Mouse (Mus musculus): ENCODE data around the gene Gm49486. TPM values are rescaled to one million over a fixed set of nuclear protein-coding genes. Genes with fewer than 3 reads are reported as not detected.

Gm49486 gene
- polyA plus RNA-seq, 1 experiment from 2014 or later: not detected

Other genes with a start within 250 kb of the Gm49486 start
- 118 and 121 TPM in 2 replicates for gene H1f0, start 200.9 kb upstream of the Gm49486 start, polyA plus RNA-seq (2015; fragmentation: Nextera tagmentation; extraction: Ambion mirVana)
- gene Galr3, start 187.5 kb upstream of the Gm49486 start, polyA plus RNA-seq (2015; fragmentation: Nextera tagmentation; extraction: Ambion mirVana): 0.17 TPM in 1 of 2 replicates, not detected in the other
- 47.9 and 55.1 TPM in 2 replicates for gene Ankrd54, start 166.5 kb upstream of the Gm49486 start, polyA plus RNA-seq (2015; fragmentation: Nextera tagmentation; extraction: Ambion mirVana)
- gene Eif3l, start 154.2 kb upstream of the Gm49486 start, polyA plus RNA-seq (2015; fragmentation: Nextera tagmentation; extraction: Ambion mirVana): 116 and 117 TPM in 2 replicates
- gene Micall1, start 120.5 kb upstream of the Gm49486 start, polyA plus RNA-seq (2015; fragmentation: Nextera tagmentation; extraction: Ambion mirVana): 0.86 and 1.3 TPM in 2 replicates
- gene Polr2f, start 88.4 kb upstream of the Gm49486 start, polyA plus RNA-seq (2015; fragmentation: Nextera tagmentation; extraction: Ambion mirVana): 118 and 125 TPM in 2 replicates
- gene 1700088E04Rik, start 88.1 kb upstream of the Gm49486 start, polyA plus RNA-seq (2015; fragmentation: Nextera tagmentation; extraction: Ambion mirVana): 0.47 and 0.69 TPM in 2 replicates
- gene Sox10, start 64.2 kb upstream of the Gm49486 start, polyA plus RNA-seq (2015; fragmentation: Nextera tagmentation; extraction: Ambion mirVana): 0.09 and 0.12 TPM in 2 replicates
- gene Pick1, start 218 bp upstream of the Gm49486 start, polyA plus RNA-seq (2015; fragmentation: Nextera tagmentation; extraction: Ambion mirVana): 12.2 and 13.1 TPM in 2 replicates
- not detected in 2 replicates for gene Slc16a8, start 25.4 kb downstream of the Gm49486 start, polyA plus RNA-seq (2015; fragmentation: Nextera tagmentation; extraction: Ambion mirVana)
- gene Baiap2l2, start 56.1 kb downstream of the Gm49486 start, polyA plus RNA-seq (2015; fragmentation: Nextera tagmentation; extraction: Ambion mirVana): 2.4 and 2.7 TPM in 2 replicates
- gene Pla2g6, start 99.0 kb downstream of the Gm49486 start, polyA plus RNA-seq (2015; fragmentation: Nextera tagmentation; extraction: Ambion mirVana): 14.8 and 15.6 TPM in 2 replicates
- gene Maff, start 117.2 kb downstream of the Gm49486 start, polyA plus RNA-seq (2015; fragmentation: Nextera tagmentation; extraction: Ambion mirVana): 2.1 and 2.6 TPM in 2 replicates
- 11.6 and 11.7 TPM in 2 replicates for gene Tmem184b, start 174.2 kb downstream of the Gm49486 start, polyA plus RNA-seq (2015; fragmentation: Nextera tagmentation; extraction: Ambion mirVana)
- 8.0 and 9.2 TPM in 2 replicates for gene Csnk1e, start 226.2 kb downstream of the Gm49486 start, polyA plus RNA-seq (2015; fragmentation: Nextera tagmentation; extraction: Ambion mirVana)

Measured in liver, embryonic 15.5 days (tissue).